Comparison of ENCODE assay signal across 16 mouse cellular contexts in the genomic region with DNA sequence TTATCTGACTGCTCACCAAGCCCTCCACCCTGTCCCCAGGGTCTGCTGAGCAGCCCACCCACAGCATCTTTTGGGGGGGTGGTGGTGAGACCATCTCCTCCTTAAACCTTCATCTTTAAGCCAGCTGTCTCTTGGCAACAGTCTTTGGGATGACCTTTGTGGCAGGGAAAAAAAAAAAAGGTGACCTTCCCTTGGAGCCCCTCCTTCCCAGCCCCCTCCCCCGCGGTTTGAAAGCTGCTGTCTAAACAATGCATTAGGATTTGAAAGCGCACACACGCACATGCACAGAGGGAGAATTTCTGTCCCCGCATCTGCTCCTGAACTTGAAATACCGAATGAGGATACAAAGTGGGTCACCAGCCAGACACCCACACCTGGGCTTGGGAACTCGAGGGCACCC. TPM values are rescaled to one million over a fixed set of nuclear protein-coding genes. Genes with fewer than 3 reads are reported as not detected.
DNase-seq lines count a peak whose midpoint lies in the region; ATAC-seq lines count a peak whose summit lies in the region.
"Had no signal": no experiment of that assay in that cellular context is flagged by ENCODE, and none has a peak within 500 bp of the region (broad histone marks: within the 10 kb centered on the region; RNA-seq: fewer than 3 reads in every experiment).

No protein-coding gene starts in this region.

- WGBS in kidney, embryonic 14.5 days = 37% methylated on average over 7 of the region's 7 CpGs
- 27% methylated on average over 7 of the region's 7 CpGs for WGBS in embryonic facial prominence, embryonic 10.5 days
- WGBS in hindbrain, embryonic 13.5 days = 8% methylated on average over 7 of the region's 7 CpGs
- 16% methylated on average over 7 of the region's 7 CpGs for WGBS in stomach, embryonic 16.5 days
- 45% methylated on average over 7 of the region's 7 CpGs for WGBS in liver, embryonic 12.5 days (ENCODE audit: insufficient replicate concordance)

- H3K9me3 ChIP-seq in kidney, embryonic 14.5 days (ENCODE audit: control insufficient read depth, low read length) = no peaks in the 10 kb centered on the region
- H3K9me3 ChIP-seq in embryonic facial prominence, embryonic 10.5 days = no peaks in the 10 kb centered on the region
- no peaks in the 10 kb centered on the region for H3K9me3 ChIP-seq in hindbrain, embryonic 13.5 days
- no peaks in the 10 kb centered on the region for H3K9me3 ChIP-seq in stomach, embryonic 16.5 days (replicated peaks; ENCODE audit: control insufficient read depth, low read length)
- no peaks in the 10 kb centered on the region for H3K9me3 ChIP-seq in liver, embryonic 12.5 days (replicated peaks)

- H3K36me3 ChIP-seq in kidney, embryonic 14.5 days (ENCODE audit: control insufficient read depth, insufficient read depth, low read length) = no peaks in the 10 kb centered on the region
- H3K36me3 ChIP-seq in embryonic facial prominence, embryonic 10.5 days (replicated peaks) = no peaks in the 10 kb centered on the region
- no peaks in the 10 kb centered on the region for H3K36me3 ChIP-seq in hindbrain, embryonic 13.5 days
- no peaks in the 10 kb centered on the region for H3K36me3 ChIP-seq in stomach, embryonic 16.5 days (ENCODE audit: control insufficient read depth, insufficient read depth, low read length)
- no peaks in the 10 kb centered on the region for H3K36me3 ChIP-seq in liver, embryonic 12.5 days

- H3K9ac ChIP-seq in kidney, embryonic 14.5 days (ENCODE audit: low read depth, low read length) = 0 out of 2 replicates have a peak overlapping the region, but pooled peaks have one; percentile 7
- H3K9ac ChIP-seq in hindbrain, embryonic 13.5 days = peak overlapping the region; percentile 20; the same call in 1 of the 2 replicates
- peak overlapping the region; percentile 52 for H3K9ac ChIP-seq in stomach, embryonic 16.5 days (ENCODE audit: low read length)
- no peak overlapping the region for H3K9ac ChIP-seq in liver, embryonic 12.5 days

- H3K4me2 ChIP-seq in kidney, embryonic 14.5 days (replicated peaks; ENCODE audit: low read depth, low read length) = no peak overlapping the region
- no peak overlapping the region for H3K4me2 ChIP-seq in hindbrain, embryonic 13.5 days
- no peak overlapping the region for H3K4me2 ChIP-seq in stomach, embryonic 16.5 days (ENCODE audit: low read depth, low read length)
- H3K4me2 ChIP-seq in liver, embryonic 12.5 days = no peak overlapping the region
- H3K4me2 ChIP-seq: liver, embryonic 11.5 days had no signal

- no peak for DNase-seq in kidney, adult 8-10 months
- DNase-seq in embryonic facial prominence, embryonic 10.5 days (ENCODE audit: low spot score) = no peak
- no peak for DNase-seq in retina, embryonic 14.5 days (ENCODE audit: low spot score)
- DNase-seq: cerebellum, postnatal 10 days; gastrocnemius, postnatal 25 days; heart, postnatal 4 days; kidney, postnatal 14 days; layer of hippocampus, adult 9-11 months; thymus, adult 18-20 months had no signal

- no peak overlapping the region for H3K4me3 ChIP-seq in kidney, embryonic 14.5 days (ENCODE audit: low read length)
- H3K4me3 ChIP-seq in embryonic facial prominence, embryonic 10.5 days = no peak overlapping the region
- no peak overlapping the region for H3K4me3 ChIP-seq in hindbrain, embryonic 13.5 days
- H3K4me3 ChIP-seq in stomach, embryonic 16.5 days (replicated peaks; ENCODE audit: low read length) = no peak overlapping the region
- no peak overlapping the region for H3K4me3 ChIP-seq in liver, embryonic 12.5 days

- no peak for ATAC-seq in kidney, embryonic 14.5 days (ENCODE audit: low FRiP score, low TSS enrichment)
- no peak for ATAC-seq in hindbrain, embryonic 13.5 days (ENCODE audit: low FRiP score)
- ATAC-seq in stomach, embryonic 16.5 days (ENCODE audit: insufficient read depth, low FRiP score) = no peak
- no peak for ATAC-seq in liver, embryonic 12.5 days
- ATAC-seq: activated CD4-positive, CD25-positive, alpha-beta regulatory T cell, adult 4 months; intestine, postnatal 0 days had no signal

- no peak overlapping the region for H3K27ac ChIP-seq in kidney, embryonic 14.5 days (ENCODE audit: low read depth, low read length)
- H3K27ac ChIP-seq in embryonic facial prominence, embryonic 10.5 days (replicated peaks) = peak overlapping the region; percentile 59; the same call in 1 of the 2 replicates
- H3K27ac ChIP-seq in hindbrain, embryonic 13.5 days = no peak overlapping the region
- no peak overlapping the region for H3K27ac ChIP-seq in stomach, embryonic 16.5 days (ENCODE audit: low read length)
- H3K27ac ChIP-seq in liver, embryonic 12.5 days = no peak overlapping the region

- H3K27me3 ChIP-seq in kidney, embryonic 14.5 days (ENCODE audit: control insufficient read depth, insufficient read depth, low read length) = no peaks in the 10 kb centered on the region
- H3K27me3 ChIP-seq in embryonic facial prominence, embryonic 10.5 days (replicated peaks; ENCODE audit: low read depth, poor library complexity, severe bottlenecking) = peaks cover 33% of the 10 kb centered on the region
- H3K27me3 ChIP-seq in hindbrain, embryonic 13.5 days = 0 out of 2 replicates have a peak, but pooled peaks cover 3% of the 10 kb centered on the region
- no peaks in the 10 kb centered on the region for H3K27me3 ChIP-seq in stomach, embryonic 16.5 days (ENCODE audit: control insufficient read depth, insufficient read depth, low read length)
- peaks cover 49% of the 10 kb centered on the region for H3K27me3 ChIP-seq in liver, embryonic 12.5 days (replicated peaks)

- 0 out of 2 replicates have a peak, but pooled peaks cover 3% of the 10 kb centered on the region for H3K4me1 ChIP-seq in kidney, embryonic 14.5 days (ENCODE audit: control insufficient read depth, insufficient read depth, low read length)
- H3K4me1 ChIP-seq in embryonic facial prominence, embryonic 10.5 days = peaks cover 42% of the 10 kb centered on the region
- peaks cover 28% of the 10 kb centered on the region for H3K4me1 ChIP-seq in hindbrain, embryonic 13.5 days (replicated peaks)
- peaks cover 6% of the 10 kb centered on the region; the same call in 1 of the 2 replicates for H3K4me1 ChIP-seq in stomach, embryonic 16.5 days (ENCODE audit: control insufficient read depth, insufficient read depth, low read length)
- H3K4me1 ChIP-seq in liver, embryonic 12.5 days = peaks cover 3% of the 10 kb centered on the region; the same call in 1 of the 2 replicates

RNA-seq across cellular contexts. Expression of a gene that starts 22.2 kb away (rescaled TPM):
- polyA plus RNA-seq in kidney, embryonic 14.5 days (2014; fragmentation: Nextera tagmentation; extraction: Ambion mirVana) = 64.4 and 65.1 TPM in 2 replicates
- polyA plus RNA-seq in embryonic facial prominence, embryonic 10.5 days (2016; fragmentation: Nextera tagmentation; extraction: Ambion mirVana) = 95.9 and 98.1 TPM in 2 replicates
- 47.3 and 49.9 TPM in 2 replicates for polyA plus RNA-seq in hindbrain, embryonic 13.5 days (2015; fragmentation: Nextera tagmentation; extraction: Ambion mirVana)
- 50.8 and 51.6 TPM in 2 replicates for polyA plus RNA-seq in stomach, embryonic 16.5 days (2015; fragmentation: Nextera tagmentation; extraction: Ambion mirVana)
- polyA plus RNA-seq in liver, embryonic 12.5 days (2016; fragmentation: Nextera tagmentation; extraction: Ambion mirVana) = 33.5 and 35.1 TPM in 2 replicates

RNA-seq across cellular contexts. Expression of a gene that starts 24.8 kb away (rescaled TPM):
- polyA plus RNA-seq in kidney, embryonic 14.5 days (2014; fragmentation: Nextera tagmentation; extraction: Ambion mirVana) = 15.4 and 17.3 TPM in 2 replicates
- 45.2 and 50.1 TPM in 2 replicates for polyA plus RNA-seq in embryonic facial prominence, embryonic 10.5 days (2016; fragmentation: Nextera tagmentation; extraction: Ambion mirVana)
- 18.8 and 21.4 TPM in 2 replicates for polyA plus RNA-seq in hindbrain, embryonic 13.5 days (2015; fragmentation: Nextera tagmentation; extraction: Ambion mirVana)
- 9.3 and 10.5 TPM in 2 replicates for polyA plus RNA-seq in stomach, embryonic 16.5 days (2015; fragmentation: Nextera tagmentation; extraction: Ambion mirVana)
- 3.1 and 3.4 TPM in 2 replicates for polyA plus RNA-seq in liver, embryonic 12.5 days (2016; fragmentation: Nextera tagmentation; extraction: Ambion mirVana)
- polyA plus RNA-seq: activated CD4-positive, CD25-positive, alpha-beta regulatory T cell, adult 4 months had no signal

RNA-seq across cellular contexts. Expression of a gene that starts 31.3 kb away (rescaled TPM):
- 10.3 and 12.1 TPM in 2 replicates for polyA plus RNA-seq in kidney, embryonic 14.5 days (2014; fragmentation: Nextera tagmentation; extraction: Ambion mirVana)
- 10.8 and 12.0 TPM in 2 replicates for polyA plus RNA-seq in embryonic facial prominence, embryonic 10.5 days (2016; fragmentation: Nextera tagmentation; extraction: Ambion mirVana)
- 11.9 and 14.1 TPM in 2 replicates for polyA plus RNA-seq in hindbrain, embryonic 13.5 days (2015; fragmentation: Nextera tagmentation; extraction: Ambion mirVana)
- 16.4 and 16.6 TPM in 2 replicates for polyA plus RNA-seq in stomach, embryonic 16.5 days (2015; fragmentation: Nextera tagmentation; extraction: Ambion mirVana)
- 14.0 and 16.4 TPM in 2 replicates for polyA plus RNA-seq in liver, embryonic 12.5 days (2016; fragmentation: Nextera tagmentation; extraction: Ambion mirVana)

RNA-seq across cellular contexts. Expression of a gene that starts 38.3 kb away (rescaled TPM):
- polyA plus RNA-seq in kidney, embryonic 14.5 days (2014; fragmentation: Nextera tagmentation; extraction: Ambion mirVana) = 80.0 and 104 TPM in 2 replicates
- polyA plus RNA-seq in embryonic facial prominence, embryonic 10.5 days (2016; fragmentation: Nextera tagmentation; extraction: Ambion mirVana) = 93.2 and 110 TPM in 2 replicates
- polyA plus RNA-seq in hindbrain, embryonic 13.5 days (2015; fragmentation: Nextera tagmentation; extraction: Ambion mirVana) = 364 and 409 TPM in 2 replicates
- polyA plus RNA-seq in stomach, embryonic 16.5 days (2015; fragmentation: Nextera tagmentation; extraction: Ambion mirVana) = 69.8 and 80.8 TPM in 2 replicates
- 22.1 and 27.3 TPM in 2 replicates for polyA plus RNA-seq in liver, embryonic 12.5 days (2016; fragmentation: Nextera tagmentation; extraction: Ambion mirVana)

RNA-seq across cellular contexts. Expression of a gene that starts 44.9 kb away (rescaled TPM):
- 382 and 390 TPM in 2 replicates for polyA plus RNA-seq in kidney, embryonic 14.5 days (2014; fragmentation: Nextera tagmentation; extraction: Ambion mirVana)
- 303 and 309 TPM in 2 replicates for polyA plus RNA-seq in embryonic facial prominence, embryonic 10.5 days (2016; fragmentation: Nextera tagmentation; extraction: Ambion mirVana)
- polyA plus RNA-seq in hindbrain, embryonic 13.5 days (2015; fragmentation: Nextera tagmentation; extraction: Ambion mirVana) = 253 and 263 TPM in 2 replicates
- 340 and 344 TPM in 2 replicates for polyA plus RNA-seq in stomach, embryonic 16.5 days (2015; fragmentation: Nextera tagmentation; extraction: Ambion mirVana)
- 296 and 312 TPM in 2 replicates for polyA plus RNA-seq in liver, embryonic 12.5 days (2016; fragmentation: Nextera tagmentation; extraction: Ambion mirVana)
